Mouse (Mus musculus) lung, adult 2 months (tissue): ENCODE measurements around the gene Pcnx3.

ENCODE experiments used
- CTCF ChIP-seq: fragments of 200-500 bp; IDR thresholded peaks from 2 replicates; pipeline ENCODE4 v1.5.1; 2011; ENCODE audit warnings: mild to moderate bottlenecking, low read length, control low read depth; ENCODE audit not compliant: insufficient read depth
- POLR2A ChIP-seq: fragments of 200-500 bp; IDR thresholded peaks from 2 replicates; pipeline ENCODE4 v1.6.1; 2011; ENCODE audit warnings: low read depth, mild to moderate bottlenecking, control low read depth, low read length, borderline replicate concordance; ENCODE audit errors: extremely low read depth

GRCm38 (mm10) chr19:5629907-5630306 is 58.8 kb downstream of the Pcnx3 start:
- no peak for TF ChIP-seq CTCF
- no peak for TF ChIP-seq POLR2A
